Mouse (Mus musculus) embryonic facial prominence, embryonic 13.5 days (tissue): ENCODE data around the gene Tut7. TPM values are rescaled to one million over a fixed set of nuclear protein-coding genes. Genes with fewer than 3 reads are reported as not detected.
"Not testable (repeated sequence)": the region's sequence is repeated elsewhere in the genome, so short reads cannot be mapped to it uniquely, and the experiment has no call there.

Source experiments
- ATAC-seq: fragments of 200-750 bp; cut with Nextera tagmentation; 2 replicates; pipeline ENCODE4 v1.8.0; 2017; ENCODE audit warnings: low read depth; ENCODE audit not compliant: insufficient number of reproducible peaks, insufficient read depth, low FRiP score, low TSS enrichment
- H3K27ac ChIP-seq: fragments of 300-500 bp; sonication (generic); 2 replicates; pipeline ENCODE4 v1.5.1; 2015; ENCODE audit warnings: moderate library complexity, mild to moderate bottlenecking, inconsistent platforms
- H3K27me3 ChIP-seq: fragments of 300-500 bp; sonication (generic); 2 replicates; pipeline ENCODE4 v1.6.1; 2015; ENCODE audit warnings: mild to moderate bottlenecking, inconsistent platforms
- H3K36me3 ChIP-seq: fragments of 300-500 bp; sonication (generic); 2 replicates; pipeline ENCODE4 v1.6.1; 2015; ENCODE audit warnings: mild to moderate bottlenecking, inconsistent platforms
- H3K4me1 ChIP-seq: fragments of 300-500 bp; sonication (generic); 2 replicates; pipeline ENCODE4 v1.6.1; 2015; ENCODE audit warnings: inconsistent platforms
- H3K4me2 ChIP-seq: fragments of 300-500 bp; sonication (generic); 2 replicates; pipeline ENCODE4 v1.6.1; 2015; ENCODE audit warnings: moderate library complexity, mild to moderate bottlenecking, inconsistent platforms
- H3K4me3 ChIP-seq: fragments of 300-500 bp; sonication (generic); 2 replicates; pipeline ENCODE4 v1.5.1; 2015; ENCODE audit warnings: mild to moderate bottlenecking, inconsistent platforms
- H3K9ac ChIP-seq: fragments of 300-500 bp; sonication (generic); 2 replicates; pipeline ENCODE4 v1.6.1; 2015; ENCODE audit warnings: mild to moderate bottlenecking, inconsistent platforms
- H3K9me3 ChIP-seq: fragments of 300-500 bp; sonication (generic); 2 replicates; pipeline ENCODE4 v1.6.1; 2016; ENCODE audit warnings: inconsistent platforms
- WGBS: fragments of 180-500 bp; shearing (Covaris S2); methylation state at CpG from one replicate; pipeline ENCODE4 v1.1.7; 2015; ENCODE audit warnings: mixed read lengths; 5-methylcytosine and 5-hydroxymethylcytosine counted together
- polyA plus RNA-seq: library from polyadenylated mRNA; unstranded; fragments of >200 nt; fragmentation: Nextera tagmentation; extraction: Ambion mirVana; gene quantifications from 2 replicates; pipeline ENCODE4 v1.2.1, GENCODE M21; 2015

Gene Tut7
- polyA plus RNA-seq, 1 experiment from 2014 or later = 54.2 TPM

DNA sequence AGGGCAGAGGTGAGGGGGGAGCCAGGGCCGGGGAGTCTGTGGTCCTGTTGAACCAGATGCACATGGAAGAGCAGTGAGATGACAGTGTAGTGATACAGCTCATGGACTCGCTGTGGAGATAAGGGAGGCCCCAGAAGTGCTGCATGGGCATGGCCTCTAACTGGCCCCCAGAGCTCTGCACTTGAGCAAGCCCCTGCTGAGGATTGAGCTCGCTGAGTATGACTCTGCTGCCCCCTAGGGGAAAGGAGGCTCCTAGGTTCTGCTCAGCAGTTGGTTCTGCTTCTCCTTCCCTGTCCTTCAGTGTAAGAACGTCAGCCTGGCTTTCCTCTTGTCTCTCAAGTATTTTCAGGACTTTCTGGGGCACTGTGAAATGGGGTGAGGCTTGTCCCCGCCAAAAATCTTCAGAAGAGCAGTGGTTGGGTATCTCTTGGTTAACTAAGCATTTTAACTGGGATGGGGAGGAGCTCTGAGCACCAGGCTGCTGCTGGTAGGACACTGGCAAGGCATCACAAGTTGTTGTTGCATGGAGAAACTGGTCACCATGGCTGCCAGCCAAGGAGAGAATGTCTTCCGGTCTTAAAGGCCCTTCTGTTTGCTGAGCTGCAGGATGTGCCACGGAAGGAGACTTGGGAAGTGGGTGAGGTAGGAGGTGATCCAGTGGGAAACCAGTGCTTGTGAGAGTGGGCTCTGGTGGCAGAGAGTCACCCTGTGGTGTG, 94.4 kb downstream of the Tut7 start:
- Histone ChIP-seq H3K27me3 (no peaks in the 10 kb centered on the region), H3K4me1 (peaks cover 10% of the 10 kb centered on the region; the same call in 1 of the 2 replicates), H3K27ac (no peak overlapping the region), H3K9ac (no peak overlapping the region), H3K4me3 (no peak overlapping the region), H3K36me3 (no peaks in the 10 kb centered on the region), H3K4me2 (no peak overlapping the region), H3K9me3 (no peaks in the 10 kb centered on the region)
- ATAC-seq = 0 out of 2 replicates have a peak, but pooled peaks have one; percentile 57
- 31% methylated on average over 7 of the region's 7 CpGs for WGBS

DNA sequence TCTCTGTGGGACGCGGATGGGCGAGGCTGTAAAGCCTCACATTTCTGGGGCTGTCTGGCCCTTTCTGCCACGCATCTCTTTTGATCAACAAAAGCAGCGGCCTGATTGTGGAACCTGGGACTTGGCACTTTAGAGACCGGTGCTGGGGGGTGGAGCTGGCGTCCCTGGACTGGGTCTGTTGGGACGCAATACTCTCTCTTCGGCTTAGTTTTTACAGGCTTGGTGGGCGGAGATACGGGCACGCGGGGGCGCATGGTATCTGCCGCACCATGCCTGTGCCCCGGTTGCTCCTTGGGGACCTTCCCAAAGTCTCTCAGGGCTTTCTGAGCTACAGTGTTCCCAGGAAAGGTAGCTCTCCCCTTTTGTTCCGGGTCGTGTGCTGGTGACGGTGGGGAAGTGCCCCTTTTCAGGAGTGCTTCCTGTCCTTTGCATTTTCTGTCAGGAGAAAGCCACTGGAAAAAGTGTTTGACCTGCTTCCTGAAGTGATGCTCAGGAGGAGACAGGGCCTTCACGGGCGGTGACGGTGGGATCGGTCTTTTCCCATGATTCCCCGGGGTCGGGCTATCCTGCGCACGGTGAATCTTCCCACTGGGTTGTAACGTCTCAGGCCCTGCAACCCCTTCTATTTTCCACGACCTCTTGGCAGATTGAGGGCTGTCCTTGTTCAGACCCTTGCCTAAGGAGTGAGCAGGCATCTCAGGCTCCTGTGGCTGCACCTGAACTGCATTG, 96.6 kb downstream of the Tut7 start:
- peak overlapping the region; percentile 44; the same call in 1 of the 2 replicates for H3K9ac ChIP-seq
- H3K36me3 ChIP-seq = no peaks in the 10 kb centered on the region
- 36% methylated on average over 29 of the region's 29 CpGs for WGBS
- H3K4me1 ChIP-seq = peaks cover 10% of the 10 kb centered on the region; the same call in 1 of the 2 replicates
- H3K9me3 ChIP-seq = no peaks in the 10 kb centered on the region
- ATAC-seq = no peak
- peak overlapping the region; percentile 44 for H3K4me2 ChIP-seq
- H3K27me3 ChIP-seq = no peaks in the 10 kb centered on the region
- H3K4me3 ChIP-seq = 0 out of 2 replicates have a peak overlapping the region, but pooled peaks have one; percentile 5
- H3K27ac ChIP-seq = no peak overlapping the region

DNA sequence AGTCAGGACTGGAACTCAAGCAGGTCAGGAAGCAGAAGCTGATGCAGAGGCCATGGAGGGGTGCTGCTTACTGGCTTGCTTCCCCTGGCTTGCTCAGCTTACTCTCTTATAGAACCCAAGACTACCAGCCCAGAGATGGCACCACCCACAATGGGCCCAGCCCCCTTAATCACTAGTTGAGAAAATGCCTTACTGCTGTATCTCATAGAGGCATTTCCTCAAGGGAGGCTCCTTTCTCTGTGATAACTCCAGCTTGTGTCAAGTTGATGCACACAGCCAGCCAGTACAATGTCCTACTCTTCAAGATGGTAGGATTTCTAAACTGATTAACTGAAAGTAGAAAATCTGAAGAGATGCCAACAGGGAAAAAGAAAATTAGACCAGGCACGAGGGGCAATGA, 100.9 kb downstream of the Tut7 start:
- H3K36me3 ChIP-seq, H3K9me3 ChIP-seq, H3K27me3 ChIP-seq, ATAC-seq, H3K9ac ChIP-seq, H3K4me2 ChIP-seq, H3K27ac ChIP-seq, H3K4me3 ChIP-seq: not testable (repeated sequence)
- WGBS = 89% methylated on average over 1 of the region's 1 CpGs
- H3K4me1 ChIP-seq = peaks cover 19% of the 10 kb centered on the region

Other genes starting within 250 kb of the Tut7 start
- gene Agtpbp1, start 237.9 kb downstream of the Tut7 start, polyA plus RNA-seq = 17.6 and 18.0 TPM in 2 replicates
- 112 and 120 TPM in 2 replicates for gene Naa35, start 237.9 kb downstream of the Tut7 start, polyA plus RNA-seq
- 44.7 and 46.0 TPM in 2 replicates for gene Golm1, start 147.3 kb downstream of the Tut7 start, polyA plus RNA-seq
- not detected in 2 replicates for gene 4921517D22Rik, start 129.0 kb downstream of the Tut7 start, polyA plus RNA-seq
- gene Spata31d1a, start 112.8 kb downstream of the Tut7 start, polyA plus RNA-seq = 0.04 and 0.20 TPM in 2 replicates
- gene Spata31d1b, start 110.9 kb downstream of the Tut7 start, polyA plus RNA-seq = not detected in 2 replicates
- gene Spata31d1d, start 91.4 kb downstream of the Tut7 start, polyA plus RNA-seq = not detected in 2 replicates
- gene 1700014D04Rik, start 76.4 kb downstream of the Tut7 start, polyA plus RNA-seq = not detected in 2 replicates
- 115 and 116 TPM in 2 replicates for gene Isca1, start 53.3 kb downstream of the Tut7 start, polyA plus RNA-seq
- gene Gm49354, start 40.9 kb downstream of the Tut7 start, polyA plus RNA-seq = not detected in 2 replicates